Mouse (Mus musculus) G1E (cell line): ENCODE data around the gene Pf4. TPM values are rescaled to one million over a fixed set of nuclear protein-coding genes. Genes with fewer than 3 reads are reported as not detected.

Experiments used
- ATAC-seq: 2 replicates; pipeline ENCODE4 v1.8.0; 2016; ENCODE audit warnings: mild to moderate bottlenecking; ENCODE audit not compliant: insufficient number of reproducible peaks, poor library complexity, low FRiP score, severe bottlenecking; ENCODE audit errors: extremely low read depth
- DNase-seq: peaks from one replicate; pipeline ENCODE4 v3.0.0; 2012; ENCODE audit warnings: low spot score
- H3K27me3 ChIP-seq: 2 replicates; pipeline ENCODE4 v1.6.1; 2012; ENCODE audit warnings: mild to moderate bottlenecking, low read length, inconsistent platforms; ENCODE audit not compliant: insufficient read depth
- H3K36me3 ChIP-seq: replicated peaks from 2 replicates; pipeline ENCODE3; 2012; ENCODE audit warnings: mild to moderate bottlenecking, inconsistent platforms
- H3K4me1 ChIP-seq: 2 replicates; pipeline ENCODE4 v1.6.1; 2012; ENCODE audit warnings: low read depth, low read length, inconsistent platforms, mixed read lengths; ENCODE audit not compliant: insufficient read depth
- H3K4me3 ChIP-seq: 2 replicates; pipeline ENCODE4 v1.5.1; 2012; ENCODE audit warnings: low read depth, mild to moderate bottlenecking, inconsistent platforms, low read length, moderate library complexity, mixed read lengths
- H3K9me3 ChIP-seq: replicated peaks from 2 replicates; pipeline ENCODE4 v1.6.1; 2012; ENCODE audit warnings: inconsistent platforms
- CTCF ChIP-seq: IDR thresholded peaks from 2 replicates; pipeline ENCODE4 v1.5.1; 2012; ENCODE audit warnings: low read depth, low read length, inconsistent platforms, mixed read lengths
- GATA1 ChIP-seq: IDR thresholded peaks from 2 replicates; pipeline ENCODE4 v1.6.1; 2012; ENCODE audit warnings: borderline replicate concordance, low read length, inconsistent platforms, mixed read lengths
- GATA2 ChIP-seq: IDR thresholded peaks from 2 replicates; pipeline ENCODE4 v1.6.1; 2012; ENCODE audit warnings: low read depth, low read length, inconsistent platforms, borderline replicate concordance
- POLR2AphosphoS5 ChIP-seq: IDR thresholded peaks from 2 replicates; pipeline ENCODE4 v1.6.1; 2012; ENCODE audit warnings: low read depth, low read length, inconsistent platforms; ENCODE audit not compliant: insufficient replicate concordance
- TAL1 ChIP-seq: conservative IDR thresholded peaks from 2 replicates; pipeline ENCODE4 v1.6.1; 2012; ENCODE audit warnings: low read depth, low read length, inconsistent platforms, mixed read lengths
- polyA plus RNA-seq: library from polyadenylated mRNA; stranded (reverse); fragments of >175 nt; gene quantifications from 2 replicates; pipeline ENCODE4 v1.2.3, GENCODE M21; 2012
- total RNA-seq, 2 experiments: library from RNA; stranded (forward) in 1 of 2; stranded (reverse) in 1 of 2; fragments of 200-1000 nt in 1 of 2; fragments of >200 nt in 1 of 2; fragmentation: Nextera tagmentation in 1 of 2; gene quantifications; 2 replicates each; pipeline ENCODE4 v1.2.3; 2014 to 2017

Pf4 gene
- total and polyA plus RNA-seq, 3 experiments = 6.8 to 73.3 (median 31.9) TPM

DNA sequence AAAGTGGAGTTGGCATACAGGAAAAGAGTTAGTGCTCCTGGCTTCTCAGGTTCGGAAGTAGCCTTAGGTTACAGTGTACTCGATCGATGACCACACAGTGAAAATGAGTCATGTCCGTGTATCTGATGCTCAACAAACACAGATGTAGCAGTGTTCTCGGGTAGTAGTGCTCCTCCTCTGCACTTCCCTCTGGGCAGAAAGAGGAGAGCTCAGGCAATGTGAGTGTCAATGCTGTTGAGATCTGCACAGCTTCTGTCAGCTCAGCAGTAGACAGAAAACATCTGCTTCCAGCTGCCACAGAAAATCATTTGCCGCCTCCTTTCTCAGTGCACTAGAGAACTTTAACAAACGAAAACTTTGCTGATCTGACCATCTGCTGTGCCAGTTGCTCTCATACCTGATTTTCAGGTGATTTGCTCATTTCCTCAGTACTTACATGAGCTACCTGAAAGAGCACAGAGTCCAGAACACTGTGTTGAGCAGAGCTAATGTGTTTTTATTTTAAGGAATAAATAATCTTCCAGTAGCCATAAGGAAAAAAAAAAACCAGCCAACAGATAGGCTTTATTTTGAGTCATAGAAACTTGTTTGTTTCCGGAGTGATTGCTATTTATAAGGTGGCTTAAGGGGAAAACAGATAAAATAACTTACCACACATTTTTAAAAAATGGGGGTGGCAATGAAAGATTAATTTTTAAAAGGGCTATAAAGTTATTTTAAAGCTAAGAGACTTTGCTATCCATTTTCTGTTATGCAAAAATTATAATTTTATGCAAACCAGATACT is 6.2 kb upstream of the Pf4 start:
- DNase-seq (no peak), ATAC-seq (peak; percentile 66)
- TF ChIP-seq GATA1 = no peak
- no peak for TF ChIP-seq CTCF
- TF ChIP-seq GATA2 = no peak
- TF ChIP-seq POLR2AphosphoS5 = no peak
- no peak for TF ChIP-seq TAL1

DNA sequence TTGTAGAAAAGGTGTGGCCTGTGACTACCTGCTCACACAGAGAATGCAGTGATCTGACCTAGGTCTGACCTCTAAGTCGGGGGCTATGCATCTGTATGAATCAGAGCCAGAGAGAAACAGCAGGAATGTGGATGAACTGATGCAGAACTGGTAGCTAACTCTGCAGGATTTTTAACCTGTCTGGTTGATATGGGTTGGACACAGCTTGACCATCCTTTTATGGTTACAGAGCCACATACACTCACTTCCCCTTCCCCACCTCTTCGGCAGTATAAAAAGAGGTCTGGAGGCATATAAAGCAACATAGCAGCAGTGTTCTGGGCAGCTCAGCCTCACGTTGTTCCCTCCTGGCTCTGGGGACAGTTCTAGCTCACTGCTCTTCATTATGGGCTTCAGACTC is 4.0 kb upstream of the Pf4 start, which contains the start of gene Ppbp:
Gene Ppbp (plus strand): TSS at position 301 of the 400 bp plus-strand sequence.
- H3K4me3 ChIP-seq = no peak within 1 kb of the TSS
- ATAC-seq (no peak), DNase-seq (no peak)
- no peak for TF ChIP-seq GATA1
- no peak for TF ChIP-seq CTCF
- no peak for TF ChIP-seq GATA2
- no peak for TF ChIP-seq POLR2AphosphoS5
- TF ChIP-seq TAL1 = no peak
- H3K4me1 ChIP-seq = peaks cover 60% of the 10 kb centered on the region
- no peaks in the 10 kb centered on the region for H3K36me3 ChIP-seq
- no peaks in the 10 kb centered on the region for H3K27me3 ChIP-seq
- H3K9me3 ChIP-seq = no peaks in the 10 kb centered on the region

More for the DNA sequence above, 6.2 kb upstream of the Pf4 start:
- Histone ChIP-seq H3K27me3 (no peaks in the 10 kb centered on the region), H3K4me3 (no peak overlapping the region), H3K36me3 (no peaks in the 10 kb centered on the region), H3K9me3 (no peaks in the 10 kb centered on the region), H3K4me1 (peaks cover 50% of the 10 kb centered on the region)

DNA sequence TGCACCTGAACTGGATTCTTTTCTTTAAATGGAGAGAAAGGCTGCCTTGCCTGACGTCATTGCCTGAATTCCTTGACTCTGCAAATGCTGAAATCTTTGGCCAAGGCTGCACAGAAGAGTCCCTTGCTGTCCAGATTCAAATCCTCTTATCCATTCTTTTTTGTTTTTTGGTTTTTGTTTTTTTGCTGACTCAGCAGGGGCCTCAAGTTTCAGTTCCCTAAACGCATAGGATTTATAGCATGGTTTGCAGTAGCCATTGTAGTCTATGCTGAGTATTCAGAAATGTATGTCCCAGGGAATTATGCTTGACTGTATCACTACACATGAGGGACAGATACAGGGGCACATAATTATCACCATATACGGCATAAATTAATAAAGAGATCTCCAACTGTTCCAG is 866 bp upstream of the Pf4 start:
- H3K4me1 ChIP-seq = peaks cover 59% of the 10 kb centered on the region
- no peaks in the 10 kb centered on the region for H3K27me3 ChIP-seq
- DNase-seq (no peak), ATAC-seq (no peak)
- no peak overlapping the region for H3K4me3 ChIP-seq
- H3K9me3 ChIP-seq = no peaks in the 10 kb centered on the region
- H3K36me3 ChIP-seq = no peaks in the 10 kb centered on the region
- TF ChIP-seq GATA2 = no peak
- TF ChIP-seq GATA1 = no peak
- no peak for TF ChIP-seq POLR2AphosphoS5
- no peak for TF ChIP-seq CTCF
- no peak for TF ChIP-seq TAL1

DNA sequence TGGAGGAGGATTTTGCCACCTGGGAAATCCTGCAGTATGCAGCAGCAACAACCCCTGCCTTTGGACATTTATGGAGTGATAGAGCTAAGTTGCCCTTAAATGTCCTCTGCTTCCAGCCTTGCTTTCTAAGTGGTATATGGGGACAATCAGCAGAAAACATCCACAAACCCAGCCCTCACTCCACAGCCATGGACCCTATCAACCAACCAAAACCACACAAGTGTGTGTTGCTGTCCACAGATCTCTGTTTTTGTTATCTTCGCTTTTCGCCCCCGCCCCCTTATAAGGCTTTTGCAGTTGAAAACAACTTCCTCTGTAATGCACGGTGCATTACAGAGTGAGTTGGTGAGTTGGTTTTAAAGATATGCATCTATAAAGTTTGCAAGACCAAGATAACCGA is 3.3 kb downstream of the Pf4 start:
- Histone ChIP-seq H3K27me3 (no peaks in the 10 kb centered on the region), H3K4me1 (peaks cover 64% of the 10 kb centered on the region), H3K9me3 (no peaks in the 10 kb centered on the region), H3K4me3 (no peak overlapping the region; the same call in 1 of the 2 replicates), H3K36me3 (no peaks in the 10 kb centered on the region)
- TF ChIP-seq POLR2AphosphoS5 = no peak
- TF ChIP-seq TAL1 = peak; percentile 50
- DNase-seq = peak; percentile 69
- peak; percentile 87 for ATAC-seq

DNA sequence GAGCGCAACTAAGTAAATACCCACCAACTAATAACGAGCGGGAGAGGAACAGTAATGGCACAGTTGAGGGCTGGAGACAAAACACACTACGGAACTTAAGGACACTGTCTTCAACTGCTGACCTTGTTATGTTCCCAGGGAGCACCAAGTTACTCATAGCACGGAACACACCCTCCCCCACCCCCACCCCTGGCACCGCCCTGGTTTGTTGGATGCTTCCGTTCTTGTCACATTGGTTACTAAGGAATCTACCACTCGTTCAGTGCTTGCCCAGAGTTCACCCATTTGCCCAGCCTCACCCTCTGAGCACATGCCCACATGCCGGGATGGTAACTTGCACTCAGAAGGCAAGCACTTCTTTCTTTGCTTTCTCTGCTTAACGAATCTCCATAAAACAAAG is 5.4 kb downstream of the Pf4 start:
- no peak overlapping the region for H3K4me3 ChIP-seq
- H3K36me3 ChIP-seq = no peaks in the 10 kb centered on the region
- DNase-seq = no peak
- no peak for ATAC-seq
- TF ChIP-seq POLR2AphosphoS5 (no peak), CTCF (no peak), TAL1 (no peak), GATA2 (no peak)
- no peaks in the 10 kb centered on the region for H3K9me3 ChIP-seq
- H3K4me1 ChIP-seq = peaks cover 54% of the 10 kb centered on the region
- H3K27me3 ChIP-seq = no peaks in the 10 kb centered on the region

DNA sequence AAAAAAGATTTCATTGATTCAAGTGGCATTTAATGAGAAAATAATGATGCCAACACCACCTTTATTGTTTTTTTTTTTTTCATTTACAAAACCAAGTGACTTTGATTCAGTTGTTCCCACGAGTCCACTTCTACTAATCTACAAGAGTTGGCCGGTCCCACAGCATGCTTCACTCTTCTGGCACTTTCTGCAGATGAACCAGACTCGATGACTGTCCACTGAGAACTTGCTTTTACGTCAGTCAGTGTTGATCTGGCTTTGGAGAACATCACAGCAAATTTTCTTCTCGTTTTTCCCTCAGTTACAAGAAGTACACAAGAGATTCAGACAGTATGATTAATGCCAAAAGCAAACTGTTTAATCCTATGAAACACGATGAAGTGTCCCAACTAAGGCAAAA is 6.6 kb downstream of the Pf4 start:
- Histone ChIP-seq H3K4me3 (no peak overlapping the region), H3K27me3 (no peaks in the 10 kb centered on the region), H3K36me3 (no peaks in the 10 kb centered on the region), H3K4me1 (peaks cover 54% of the 10 kb centered on the region), H3K9me3 (no peaks in the 10 kb centered on the region)
- no peak for TF ChIP-seq TAL1
- no peak for TF ChIP-seq POLR2AphosphoS5
- no peak for TF ChIP-seq GATA1
- TF ChIP-seq CTCF = no peak
- no peak for TF ChIP-seq GATA2
- ATAC-seq (no peak), DNase-seq (no peak)
